In genomic region chr13:43726895-43727341, GRCm38 (mm10) we compare ENCODE assay signal across 13 mouse cellular contexts. TPM values are rescaled to one million over a fixed set of nuclear protein-coding genes. Genes with fewer than 3 reads are reported as not detected.
DNase-seq lines count a peak whose midpoint lies in the region; TF ChIP-seq lines count a peak whose summit lies in the region.
"Had no signal": no experiment of that assay in that cellular context is flagged by ENCODE, and none has a peak within 500 bp of the region (broad histone marks: within the 10 kb centered on the region; RNA-seq: fewer than 3 reads in every experiment).

No protein-coding gene starts in this region.

- peak; percentile 61 to 65 for DNase-seq in cerebellum, adult 2 months
- DNase-seq in cerebellum, adult 11 months = no peak
- no peak for DNase-seq in layer of hippocampus, adult 2 months (ENCODE audit: low spot score in 2 of 2)
- DNase-seq in layer of hippocampus, postnatal 25 days (ENCODE audit: extremely low spot score in 1 of 2, low spot score in 1 of 2) = no peak
- peak; percentile 36 to 57 for DNase-seq in cerebellum, postnatal 36 days
- peak; percentile 14 for DNase-seq in lung, postnatal 25 days (ENCODE audit: low spot score)
- no peak for DNase-seq in T-cell, adult 2 months (ENCODE audit: low spot score)
- no peak for DNase-seq in thymus, postnatal 4 days
- DNase-seq: adrenal gland, adult 2 months; kidney, adult 18-20 months; thymus, postnatal 25 days had no signal

- no peak for TF ChIP-seq CTCF in cerebellum, adult 2 months (IDR thresholded peaks at IDR 0.05; ENCODE audit: borderline replicate concordance, insufficient read depth, low read depth, low read length)
- TF ChIP-seq CTCF in layer of hippocampus, adult 2 months (conservative IDR thresholded peaks at IDR 0.05) = no peak

- no peak overlapping the region for H3K4me3 ChIP-seq in cerebellum, adult 2 months (replicated peaks; ENCODE audit: insufficient read depth, low read depth, low read length)
- H3K4me3 ChIP-seq in layer of hippocampus, adult 2 months = peak overlapping the region; percentile 4; the same call in 1 of the 2 replicates
- H3K4me3 ChIP-seq: midbrain, embryonic 13.5 days had no signal

- TF ChIP-seq POLR2A in cerebellum, adult 2 months (IDR thresholded peaks at IDR 0.05; ENCODE audit: borderline replicate concordance, insufficient read depth, low read length) = no peak

- no peak overlapping the region for H3K27ac ChIP-seq in cerebellum, adult 2 months (ENCODE audit: insufficient read depth, low read length)
- peak overlapping the region; percentile 19 for H3K27ac ChIP-seq in layer of hippocampus, adult 2 months
- H3K27ac ChIP-seq: midbrain, embryonic 13.5 days had no signal

- H3K4me1 ChIP-seq in cerebellum, adult 2 months (ENCODE audit: control insufficient read depth, insufficient read depth, low read length) = peaks cover 16% of the 10 kb centered on the region

- no peaks in the 10 kb centered on the region for H3K27me3 ChIP-seq in cerebellum, adult 2 months (ENCODE audit: control insufficient read depth, insufficient read depth, low read length)
- H3K27me3 ChIP-seq: midbrain, embryonic 13.5 days had no signal

- 12% methylated on average over 13 of the region's 13 CpGs for whole genome bisulfite sequencing in cerebellum, adult 2 months

RNA-seq across cellular contexts. Expression of gene Cd83, which starts 57.7 kb away (rescaled TPM):
- polyA plus RNA-seq in cerebellum, adult 2 months (2012; rRNA removed) = 33.3 and 35.7 TPM in 2 replicates
- 1 to 10 TPM; 7.5 to 8.3 TPM for total RNA-seq in layer of hippocampus, adult 2 months (2021)
- total RNA-seq in layer of hippocampus, postnatal 25 days (2021) = 1 to 10 TPM; 7.1 to 7.2 TPM
- total RNA-seq: MEL had no signal

Comparison
In these comparisons a context has a peak if more than half of its experiments do, and no peak if none do; other contexts are left out.
1. DNase-seq: peak in cerebellum, adult 2 months (2 of 2), cerebellum, postnatal 36 days (2 of 2) and lung, postnatal 25 days (single experiment); none in cerebellum, adult 11 months (single experiment), layer of hippocampus, adult 2 months (0 of 2), layer of hippocampus, postnatal 25 days (0 of 2), T-cell, adult 2 months (single experiment) and thymus, postnatal 4 days (single experiment).